21 mouse cellular contexts compared by ENCODE assay signal in genomic region chr19:48021435-48021834, GRCm38 (mm10).
A peak's percentile ranks its signal among the peaks of the same experiment; 100 is the strongest.
DNase-seq lines count a peak whose midpoint lies in the region; ATAC-seq and TF ChIP-seq lines count a peak whose summit lies in the region.
"Had no signal": no experiment of that assay in that cellular context is flagged by ENCODE, and none has a peak within 500 bp of the region (broad histone marks: within the 10 kb centered on the region; RNA-seq: fewer than 3 reads in every experiment).

No protein-coding gene starts in this region.

- no peak for TF ChIP-seq POLR2A in brain, embryonic 14.5 days (IDR thresholded peaks at IDR 0.05; ENCODE audit: borderline replicate concordance, extremely low read depth, insufficient read depth, insufficient read length, poor library complexity, severe bottlenecking)

- intact Hi-C loops in left cerebral cortex, postnatal 36 days (cut with DNase I): no loop called here

- H3K36me3 ChIP-seq in intestine, postnatal 0 days (ENCODE audit: control insufficient read depth, insufficient read depth): no peaks in the 10 kb centered on the region
- H3K36me3 ChIP-seq: embryonic facial prominence, embryonic 15.5 days; hindbrain, embryonic 10.5 days; limb, embryonic 12.5 days; liver, embryonic 13.5 days; neural tube, embryonic 12.5 days had no signal

- TF ChIP-seq CTCF in Patski (IDR thresholded peaks at IDR 0.05): no peak
- no peak for TF ChIP-seq CTCF in brain, embryonic 14.5 days (IDR thresholded peaks at IDR 0.05; ENCODE audit: borderline replicate concordance, extremely low read depth, insufficient read depth, insufficient read length)
- no peak for TF ChIP-seq CTCF in intestine, postnatal 0 days (IDR thresholded peaks at IDR 0.05; ENCODE audit: low read depth)

- H3K9ac ChIP-seq in intestine, postnatal 0 days (ENCODE audit: low read depth, low read length): no peak overlapping the region
- H3K9ac ChIP-seq: embryonic facial prominence, embryonic 15.5 days; limb, embryonic 12.5 days; liver, embryonic 13.5 days; lung, embryonic 14.5 days; neural tube, embryonic 12.5 days had no signal

- CTCF ChIA-PET in Patski (lab: Charles Lee): no interaction called here

- H3K9me3 ChIP-seq in intestine, postnatal 0 days (ENCODE audit: control insufficient read depth): no peaks in the 10 kb centered on the region
- H3K9me3 ChIP-seq: embryonic facial prominence, embryonic 15.5 days; hindbrain, embryonic 10.5 days; limb, embryonic 12.5 days; liver, embryonic 13.5 days; neural tube, embryonic 12.5 days had no signal

- H3K27me3 ChIP-seq in Patski: peaks cover 30% of the 10 kb centered on the region
- no peaks in the 10 kb centered on the region for H3K27me3 ChIP-seq in intestine, postnatal 0 days (replicated peaks; ENCODE audit: control insufficient read depth, insufficient read depth, low read length)
- H3K27me3 ChIP-seq: embryonic facial prominence, embryonic 15.5 days; liver, embryonic 13.5 days; neural tube, embryonic 12.5 days had no signal

- DNase-seq in layer of hippocampus, postnatal 36 days: peak; percentile 13 to 14
- DNase-seq in layer of hippocampus, adult 9-11 months: no peak
- DNase-seq in Patski (ENCODE audit: low read depth, low spot score): no peak
- peak; percentile 30 for DNase-seq in brain, embryonic 14.5 days (ENCODE audit: low read depth)
- peak; percentile 33 to 46 for DNase-seq in left cerebral cortex, postnatal 36 days (ENCODE audit: low spot score in 2 of 2)
- DNase-seq in ovary, postnatal 10 days (ENCODE audit: low spot score): no peak
- DNase-seq: adrenal gland, adult 8-10 months; cerebellum, postnatal 14 days; gastrocnemius, postnatal 36 days; kidney, adult 9 months; kidney, postnatal 25 days; liver, embryonic 13.5 days; lung, embryonic 14.5 days; thymus, postnatal 4 days had no signal

- peak; percentile 20 for ATAC-seq in Patski
- no peak for ATAC-seq in erythroblast, adult 5-6 weeks (replicated peaks; ENCODE audit: low FRiP score, poor library complexity, severe bottlenecking)
- no peak for ATAC-seq in intestine, postnatal 0 days

- WGBS in intestine, postnatal 0 days: 83% methylated on average over 15 of the region's 15 CpGs

- no peak overlapping the region for H3K4me3 ChIP-seq in intestine, postnatal 0 days (ENCODE audit: low read depth, low read length)
- H3K4me3 ChIP-seq: embryonic facial prominence, embryonic 15.5 days; hindbrain, embryonic 10.5 days; limb, embryonic 12.5 days; liver, embryonic 13.5 days; neural tube, embryonic 12.5 days had no signal

- POLR2A ChIA-PET in Patski (lab: Charles Lee): no interaction called here

- H3K4me1 ChIP-seq in intestine, postnatal 0 days (replicated peaks; ENCODE audit: control insufficient read depth, insufficient read depth, low read length): no peaks in the 10 kb centered on the region
- H3K4me1 ChIP-seq: embryonic facial prominence, embryonic 15.5 days; liver, embryonic 13.5 days; neural tube, embryonic 12.5 days had no signal

- H3K27ac ChIP-seq in intestine, postnatal 0 days (ENCODE audit: low read depth, low read length): no peak overlapping the region
- H3K27ac ChIP-seq: embryonic facial prominence, embryonic 15.5 days; hindbrain, embryonic 10.5 days; limb, embryonic 12.5 days; liver, embryonic 13.5 days; neural tube, embryonic 12.5 days had no signal

- no peak overlapping the region for H3K4me2 ChIP-seq in intestine, postnatal 0 days (replicated peaks; ENCODE audit: low read depth)
- H3K4me2 ChIP-seq: embryonic facial prominence, embryonic 15.5 days; limb, embryonic 12.5 days; liver, embryonic 13.5 days; lung, embryonic 14.5 days; midbrain, embryonic 11.5 days; neural tube, embryonic 12.5 days had no signal

- in situ Hi-C loops in Patski (cut with MboI; ENCODE audit: low pct_unique_long_range_greater_than_20kb): no loop called here

Comparison
In these comparisons a context has a peak if more than half of its experiments do, and no peak if none do; other contexts are left out.
1. DNase-seq: peak in layer of hippocampus, postnatal 36 days (2 of 2), brain, embryonic 14.5 days (single experiment) and left cerebral cortex, postnatal 36 days (2 of 2); none in layer of hippocampus, adult 9-11 months (single experiment), Patski (single experiment) and ovary, postnatal 10 days (single experiment).